Mouse (Mus musculus) splenic B cell, adult 2 months (primary cell): ENCODE data around the gene Zmiz1.

Source experiments
- DNase-seq: peaks from one replicate; pipeline ENCODE4 v3.0.0-alpha.2; 2011; ENCODE audit warnings: low read depth, low spot score
- H3K27me3 ChIP-seq: 2 replicates; pipeline ENCODE4 v1.6.1; 2012; ENCODE audit warnings: mild to moderate bottlenecking, low read length, moderate library complexity, mixed read lengths; ENCODE audit not compliant: control insufficient read depth, poor library complexity, insufficient read depth, severe bottlenecking
- H3K36me3 ChIP-seq: 2 replicates; pipeline ENCODE4 v1.6.1; 2012; ENCODE audit warnings: mild to moderate bottlenecking, low read length, moderate library complexity, mixed read lengths; ENCODE audit not compliant: control insufficient read depth, poor library complexity, insufficient read depth, severe bottlenecking

Gene Zmiz1

DNA sequence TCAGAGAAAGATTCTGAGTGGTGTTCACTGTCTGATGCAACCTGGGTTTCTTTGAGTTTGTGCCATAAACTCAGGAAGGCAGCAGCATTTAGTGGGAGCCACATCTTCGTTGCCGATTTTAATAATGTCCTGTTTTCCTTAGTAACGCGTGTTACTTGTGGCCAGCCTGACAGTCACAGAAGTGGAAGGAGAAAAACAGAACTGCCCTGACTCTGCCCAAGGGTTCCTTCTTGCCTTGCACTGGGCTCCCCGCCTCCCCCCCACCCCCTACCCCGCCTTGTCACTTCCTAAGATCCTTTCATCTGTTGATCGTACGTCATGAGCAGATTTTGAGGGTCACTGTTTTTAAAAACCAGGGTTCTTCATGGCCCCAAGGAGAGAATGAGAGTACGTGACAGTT, 88.9 kb downstream of the Zmiz1 start:
- H3K27me3 ChIP-seq = no peaks in the 10 kb centered on the region
- H3K36me3 ChIP-seq = no peaks in the 10 kb centered on the region; the same call in 1 of the 2 replicates
- DNase-seq = no peak

DNA sequence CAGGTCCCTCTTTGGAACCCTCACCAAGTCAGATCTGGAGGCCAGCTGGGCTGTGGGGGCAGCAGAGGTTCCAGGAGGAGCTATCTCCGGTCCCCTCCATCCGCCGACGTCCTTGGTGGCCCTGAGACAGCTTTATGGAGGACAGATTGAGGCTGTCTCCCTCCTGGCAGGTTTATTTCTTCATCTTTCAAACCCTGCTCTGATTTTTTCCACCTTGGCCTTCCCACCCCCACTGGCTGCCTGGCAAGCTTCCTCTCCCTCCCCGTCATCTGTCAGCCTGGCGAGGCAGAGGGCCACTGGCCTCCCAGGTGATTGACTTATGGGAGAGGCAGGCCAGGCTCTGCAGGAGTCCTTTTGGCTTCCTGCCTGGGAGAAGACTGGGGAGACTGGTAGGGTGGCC, 89.7 kb downstream of the Zmiz1 start:
- H3K36me3 ChIP-seq = no peaks in the 10 kb centered on the region; the same call in 1 of the 2 replicates
- H3K27me3 ChIP-seq = no peaks in the 10 kb centered on the region
- no peak for DNase-seq

DNA sequence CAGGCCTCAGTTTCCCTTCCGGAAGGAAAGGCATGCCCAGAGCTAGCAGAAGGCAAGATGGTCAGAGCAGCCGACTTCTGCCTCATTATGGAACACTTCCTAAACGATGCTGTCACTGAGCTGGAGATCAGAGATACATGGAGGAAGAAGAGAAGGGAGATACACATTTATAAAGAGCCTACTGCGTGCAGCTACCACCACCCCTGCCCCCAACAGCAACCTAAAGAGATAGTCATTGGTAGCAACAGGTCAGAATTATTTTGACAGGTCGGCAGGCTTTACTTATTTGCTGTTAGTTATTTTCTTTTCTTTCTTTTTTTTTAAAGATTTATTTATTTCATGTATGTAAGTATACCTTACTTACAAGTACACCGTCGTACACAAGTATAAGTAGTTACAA, 90.1 kb downstream of the Zmiz1 start:
- no peaks in the 10 kb centered on the region; the same call in 1 of the 2 replicates for H3K36me3 ChIP-seq
- no peaks in the 10 kb centered on the region for H3K27me3 ChIP-seq
- no peak for DNase-seq

DNA sequence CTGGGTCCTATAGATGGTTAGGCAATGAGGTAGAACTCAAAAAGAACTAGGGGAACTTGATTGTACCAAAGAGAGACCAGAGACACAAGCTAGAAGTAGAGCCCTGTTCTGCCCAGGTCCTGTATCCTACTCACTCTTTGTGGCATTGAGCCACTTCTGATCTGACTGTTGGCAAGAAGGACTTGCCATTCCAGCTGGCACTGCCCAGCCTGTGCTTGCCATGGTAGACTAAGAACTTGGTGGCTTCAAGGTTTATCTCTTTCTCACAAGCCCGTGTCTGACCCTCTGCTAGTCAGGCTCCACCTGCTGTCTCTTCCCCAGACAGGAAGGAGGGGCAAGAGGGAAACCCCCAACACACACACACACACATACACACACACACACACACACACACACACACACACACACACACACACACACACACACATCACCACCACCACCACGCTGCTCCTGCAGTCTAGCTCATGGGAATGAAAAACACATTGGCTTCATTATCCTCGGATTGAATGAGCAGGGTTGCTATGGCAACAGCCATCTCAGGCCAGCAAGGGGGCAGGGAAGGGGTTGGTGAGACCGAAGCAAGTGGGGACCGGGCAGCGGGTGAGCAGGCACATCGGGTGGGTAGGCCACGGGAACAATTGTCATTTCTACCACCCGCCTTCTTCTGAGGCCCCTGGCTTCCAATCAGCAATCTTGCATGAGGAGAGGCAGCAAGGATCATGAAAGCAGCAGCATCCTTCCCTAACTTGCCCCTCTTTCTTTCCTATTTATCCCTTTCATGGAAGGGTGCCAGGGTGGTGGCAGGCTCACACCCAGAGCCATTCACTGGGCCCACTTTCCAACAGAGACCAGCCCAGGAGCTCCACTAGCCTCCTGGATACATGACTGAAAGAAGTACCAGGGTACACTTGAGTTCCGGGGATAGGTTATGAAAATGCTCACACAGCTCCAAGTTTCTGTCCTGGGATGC, 91.2 kb downstream of the Zmiz1 start:
- no peaks in the 10 kb centered on the region for H3K27me3 ChIP-seq
- peaks cover 2% of the 10 kb centered on the region; the same call in 1 of the 2 replicates for H3K36me3 ChIP-seq
- DNase-seq = peak; percentile 47

DNA sequence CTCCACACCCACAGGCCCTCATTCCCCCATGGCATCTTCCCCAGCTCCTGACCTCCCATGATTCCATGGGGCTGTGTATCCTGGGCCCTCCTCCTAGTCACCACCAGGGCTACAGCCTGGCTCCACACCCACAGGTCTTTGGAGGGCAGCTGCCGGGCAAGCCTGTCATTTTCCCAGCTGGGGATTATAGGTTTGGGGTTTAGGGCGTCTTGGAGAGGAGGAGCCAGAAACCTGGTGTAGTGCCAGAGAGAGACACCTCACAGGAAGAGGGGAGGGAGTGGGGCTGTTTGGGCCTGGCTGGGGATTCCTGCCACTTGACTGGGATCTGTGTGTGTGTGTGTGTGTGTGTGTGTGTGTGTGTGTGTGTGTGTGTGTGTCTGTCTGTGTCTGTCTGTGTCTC, 92.7 kb downstream of the Zmiz1 start:
- Histone ChIP-seq H3K36me3 (peaks cover 2% of the 10 kb centered on the region; the same call in 1 of the 2 replicates), H3K27me3 (no peaks in the 10 kb centered on the region)
- no peak for DNase-seq

DNA sequence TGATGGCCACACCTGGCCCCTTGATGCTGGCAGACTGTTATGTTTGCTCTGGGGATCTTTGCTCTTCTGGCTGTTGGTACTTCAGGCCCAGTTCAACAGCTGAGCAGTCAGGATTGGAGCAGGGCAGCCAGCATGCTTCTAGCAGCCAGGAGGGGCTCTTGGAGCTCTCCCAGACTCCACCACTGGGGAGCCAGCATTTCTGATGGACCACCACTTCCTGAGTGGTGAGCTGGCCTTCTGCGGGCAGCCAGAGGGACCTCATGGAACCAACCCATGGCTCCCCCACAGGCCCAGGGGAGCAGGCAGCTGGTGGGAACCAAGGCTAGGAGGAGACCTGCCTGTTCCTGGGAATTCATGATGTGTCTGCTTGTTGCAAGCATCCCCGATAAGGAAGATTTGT, 94.4 kb downstream of the Zmiz1 start:
- Histone ChIP-seq H3K36me3 (0 out of 2 replicates have a peak, but pooled peaks cover 2% of the 10 kb centered on the region), H3K27me3 (no peaks in the 10 kb centered on the region)
- DNase-seq = no peak

DNA sequence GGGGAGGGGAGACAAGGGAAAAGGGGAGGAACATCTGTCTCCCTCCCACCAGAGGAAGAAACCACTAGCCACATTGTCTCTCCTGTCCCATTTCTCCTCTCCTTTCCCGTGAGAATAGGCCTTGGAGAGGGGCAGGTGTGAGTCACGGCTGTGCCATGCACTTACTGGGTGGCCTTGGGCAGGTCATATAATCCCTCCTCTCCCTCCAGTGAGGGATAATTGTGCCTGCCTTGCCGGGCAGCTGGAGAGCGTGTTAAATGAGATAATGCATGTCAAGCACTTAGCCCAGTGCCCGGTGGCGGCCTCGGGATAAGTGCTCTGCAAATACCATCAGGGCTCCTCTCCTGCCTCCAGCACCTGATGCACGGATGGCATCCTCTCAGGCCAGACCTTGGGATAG, 95.8 kb downstream of the Zmiz1 start:
- no peak for DNase-seq
- Histone ChIP-seq H3K27me3 (no peaks in the 10 kb centered on the region), H3K36me3 (0 out of 2 replicates have a peak, but pooled peaks cover 2% of the 10 kb centered on the region)

DNA sequence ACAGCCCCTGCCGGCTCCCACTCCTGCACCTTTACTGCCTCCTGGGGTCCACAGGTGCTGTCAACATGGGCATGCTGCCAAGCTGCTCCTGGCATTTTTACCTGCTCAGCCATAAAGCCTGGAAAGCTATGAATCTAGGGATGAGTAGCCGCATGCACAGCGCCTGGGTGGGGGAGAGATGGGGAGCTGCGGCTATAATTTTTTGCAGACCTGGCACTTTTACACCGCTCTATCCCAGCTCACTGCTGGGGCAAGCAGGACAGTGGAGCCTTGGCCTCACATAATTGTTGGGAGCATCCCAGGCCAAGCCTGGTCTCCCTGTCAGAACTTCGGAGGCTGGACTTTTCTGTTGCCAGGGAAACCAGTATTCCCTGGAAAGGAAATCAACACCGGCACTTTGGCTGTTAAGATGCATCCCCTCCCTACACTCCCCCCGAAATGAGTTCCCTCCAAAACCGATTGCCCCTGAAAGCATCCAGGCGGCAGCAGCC, 96.4 kb downstream of the Zmiz1 start:
- 0 out of 2 replicates have a peak, but pooled peaks cover 2% of the 10 kb centered on the region for H3K36me3 ChIP-seq
- H3K27me3 ChIP-seq = no peaks in the 10 kb centered on the region
- no peak for DNase-seq

DNA sequence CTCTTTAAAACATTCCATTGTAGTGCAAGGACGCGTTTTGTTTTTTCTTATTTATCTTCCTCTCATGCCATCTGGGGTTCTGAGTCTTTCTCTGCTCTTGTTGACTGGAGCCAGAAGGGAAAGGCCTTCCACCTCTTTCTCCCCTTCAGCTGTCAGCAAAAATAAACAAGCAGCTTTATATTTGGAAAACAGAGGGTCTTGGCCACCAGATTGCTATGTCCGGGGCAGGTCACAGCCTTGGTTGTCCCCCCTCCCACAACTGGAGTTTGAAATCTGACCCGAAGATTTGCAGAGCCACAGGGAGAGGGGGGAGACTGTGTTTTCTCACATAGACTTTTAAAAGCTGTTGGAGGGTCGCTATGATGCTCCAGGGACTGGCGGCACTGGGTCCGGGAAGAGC, 96.9 kb downstream of the Zmiz1 start:
- Histone ChIP-seq H3K36me3 (0 out of 2 replicates have a peak, but pooled peaks cover 2% of the 10 kb centered on the region), H3K27me3 (no peaks in the 10 kb centered on the region)
- no peak for DNase-seq

DNA sequence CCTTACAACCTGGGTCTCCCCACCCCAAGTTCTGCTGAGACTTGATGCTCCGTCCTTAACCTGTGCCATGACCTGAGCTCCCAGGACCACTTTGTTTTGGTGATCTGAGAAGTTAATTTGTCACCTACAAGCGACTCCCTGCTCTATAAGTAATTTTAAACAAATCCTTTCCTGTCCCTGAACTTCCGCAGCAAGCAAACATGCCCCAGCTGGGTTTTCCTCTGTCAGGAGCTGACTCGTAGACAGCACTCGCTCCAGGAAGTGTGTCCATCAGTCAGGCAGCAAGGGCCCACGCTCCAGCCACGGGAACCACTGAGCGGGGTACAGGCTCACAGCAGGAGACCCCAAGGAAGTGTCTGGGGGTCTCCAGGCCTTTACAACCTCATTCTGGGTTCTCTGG, 98.0 kb downstream of the Zmiz1 start:
- Histone ChIP-seq H3K27me3 (no peaks in the 10 kb centered on the region), H3K36me3 (0 out of 2 replicates have a peak, but pooled peaks cover 2% of the 10 kb centered on the region)
- no peak for DNase-seq

DNA sequence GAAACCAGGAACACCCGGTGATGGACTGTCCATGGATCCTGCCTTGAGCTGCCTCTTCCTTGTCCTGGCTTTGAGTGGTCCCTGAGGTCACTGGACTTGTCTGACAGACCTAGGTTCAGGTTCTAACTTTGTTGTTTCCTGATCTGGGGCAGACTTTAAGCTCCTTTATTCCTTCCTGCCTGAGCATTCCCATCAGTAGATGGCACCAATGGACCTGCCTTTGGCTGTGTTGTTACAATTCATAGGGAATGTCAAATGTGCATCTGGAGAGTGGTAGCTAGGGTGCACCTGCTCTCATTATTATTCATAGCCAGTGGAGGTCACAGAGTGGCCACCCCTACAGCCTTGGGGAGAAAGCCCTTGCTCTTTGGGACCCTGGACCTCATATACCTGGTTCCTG, 99.5 kb downstream of the Zmiz1 start:
- H3K36me3 ChIP-seq = 0 out of 2 replicates have a peak, but pooled peaks cover 2% of the 10 kb centered on the region
- no peaks in the 10 kb centered on the region for H3K27me3 ChIP-seq
- DNase-seq = no peak

DNA sequence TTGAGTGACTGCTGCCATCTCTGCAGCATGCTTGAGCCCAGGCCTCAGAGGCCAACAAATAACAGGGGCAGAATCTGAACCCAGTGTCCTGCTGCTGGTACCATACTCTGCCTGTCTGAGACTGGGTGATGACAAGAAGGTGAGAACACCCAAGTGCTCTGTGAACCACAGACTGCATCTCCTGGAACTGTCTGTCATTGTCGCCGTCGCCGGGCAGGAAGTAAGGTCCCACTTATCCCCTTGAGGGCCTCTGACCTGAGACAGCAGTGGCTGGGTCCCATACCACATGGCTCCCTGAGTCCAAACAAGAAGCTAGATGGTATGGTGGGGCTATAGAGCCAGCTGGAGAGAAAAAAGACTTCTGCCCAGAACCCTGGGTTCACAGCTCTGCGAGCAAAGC, 100.9 kb downstream of the Zmiz1 start:
- peak; percentile 50 for DNase-seq
- H3K36me3 ChIP-seq = no peaks in the 10 kb centered on the region

DNA sequence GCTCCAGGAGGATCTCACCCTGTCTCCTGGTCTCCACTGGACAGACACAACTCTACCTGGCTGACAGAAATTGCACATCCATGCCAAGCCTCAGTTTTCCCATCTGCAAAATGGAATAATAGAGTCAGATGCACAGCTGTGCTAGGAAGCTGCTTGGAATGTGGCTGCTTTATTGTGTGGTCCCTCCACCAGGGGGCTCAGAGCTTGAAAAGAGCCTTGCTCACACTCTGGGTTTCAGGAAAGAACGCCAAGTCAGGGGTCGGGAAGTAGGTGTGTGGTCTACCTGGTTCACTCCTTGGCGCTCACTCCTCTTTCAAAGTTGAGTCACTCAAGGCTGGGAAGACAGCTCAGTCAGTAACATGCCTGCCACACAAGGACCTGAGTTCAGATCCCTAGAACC, 101.9 kb downstream of the Zmiz1 start:
- no peaks in the 10 kb centered on the region for H3K36me3 ChIP-seq
- DNase-seq = no peak
- H3K27me3 ChIP-seq = no peaks in the 10 kb centered on the region

More for the DNA sequence above, 100.9 kb downstream of the Zmiz1 start:
- no peaks in the 10 kb centered on the region for H3K27me3 ChIP-seq

DNA sequence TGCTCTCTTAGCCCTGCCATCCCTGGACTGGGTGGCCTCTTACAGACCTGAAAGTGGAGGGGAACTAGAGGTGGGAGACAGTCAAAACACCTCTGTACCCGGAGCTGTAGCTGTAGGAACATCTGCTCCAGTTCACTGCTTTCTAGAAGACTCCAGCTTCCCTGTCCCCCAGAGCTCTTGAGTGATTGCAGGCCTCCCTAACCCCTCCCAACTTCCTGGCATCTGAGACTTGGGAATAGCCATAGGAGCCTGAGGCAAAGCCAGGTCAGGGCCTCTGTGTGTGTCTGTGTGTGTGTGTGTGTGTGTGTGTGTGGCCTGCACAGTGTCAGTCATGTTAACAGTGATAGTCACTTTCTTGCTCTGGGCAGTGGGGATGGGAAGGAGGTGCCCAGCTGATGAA, 102.7 kb downstream of the Zmiz1 start:
- H3K36me3 ChIP-seq = no peaks in the 10 kb centered on the region
- DNase-seq = no peak
- H3K27me3 ChIP-seq = no peaks in the 10 kb centered on the region

DNA sequence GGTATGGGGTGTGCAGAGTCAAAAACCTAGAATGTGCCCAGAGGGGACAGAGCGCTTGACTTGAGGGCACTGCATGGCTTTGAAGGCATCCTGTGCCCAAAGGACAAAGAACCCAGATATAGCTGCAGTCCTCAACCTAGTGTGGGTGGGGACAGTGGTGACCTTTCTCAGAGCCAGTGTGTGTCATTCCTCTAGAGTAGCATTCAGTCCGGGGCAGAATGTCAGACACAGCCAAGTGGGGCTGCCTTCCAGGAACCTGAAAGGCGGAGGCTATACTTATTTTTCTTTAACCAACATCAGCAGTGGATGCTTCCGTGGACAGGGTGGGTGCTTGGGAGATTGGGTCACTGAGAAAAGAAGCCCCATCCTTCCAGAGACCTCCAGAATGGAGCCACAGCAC, 103.5 kb downstream of the Zmiz1 start:
- no peaks in the 10 kb centered on the region for H3K36me3 ChIP-seq
- no peaks in the 10 kb centered on the region for H3K27me3 ChIP-seq
- no peak for DNase-seq
